Mouse (Mus musculus): Measurements from ENCODE around the gene 5330417C22Rik.

Gene 5330417C22Rik

GRCm38 (mm10) chr3:108413634-108414360 is 122.5 kb downstream of the 5330417C22Rik start:
- no peak for DNase-seq (ENCODE audit: low read depth)

- no peak for DNase-seq (ENCODE audit: low read depth)
Observed at GRCm38 (mm10) chr3:108411754-108412121, 124.6 kb downstream of the 5330417C22Rik start.

GRCm38 (mm10) chr3:108411026-108411753 is 125.1 kb downstream of the 5330417C22Rik start:
- no peak for DNase-seq (ENCODE audit: low read depth)

GRCm38 (mm10) chr3:108410359-108410714 is 126.0 kb downstream of the 5330417C22Rik start:
- DNase-seq (ENCODE audit: low read depth), result no peak

- DNase-seq (ENCODE audit: low read depth), result no peak
Observed at GRCm38 (mm10) chr3:108409656-108410358, 126.5 kb downstream of the 5330417C22Rik start.

- no peak for DNase-seq (ENCODE audit: low read depth)
Observed at GRCm38 (mm10) chr3:108408517-108409008, 127.8 kb downstream of the 5330417C22Rik start.

GRCm38 (mm10) chr3:108406306-108406885 is 129.9 kb downstream of the 5330417C22Rik start:
- DNase-seq (ENCODE audit: low read depth), result no peak
